Mouse (Mus musculus) layer of hippocampus, postnatal 36 days (tissue): ENCODE data around the gene Nrn1. TPM values are rescaled to one million over a fixed set of nuclear protein-coding genes. Genes with fewer than 3 reads are reported as not detected.
A peak's percentile ranks its signal among the peaks of the same experiment; 100 is the strongest.

Experiments
- DNase-seq, 2 experiments: peaks; one replicate each; pipeline ENCODE4 v3.0.0; 2022
- total RNA-seq, 2 experiments: library from RNA; stranded (reverse); gene quantifications; 2 replicates each; pipeline ENCODE4 v1.2.3; 2021

Gene Nrn1
- 100 to 1,000 TPM; 285 to 286 TPM for total RNA-seq

DNA sequence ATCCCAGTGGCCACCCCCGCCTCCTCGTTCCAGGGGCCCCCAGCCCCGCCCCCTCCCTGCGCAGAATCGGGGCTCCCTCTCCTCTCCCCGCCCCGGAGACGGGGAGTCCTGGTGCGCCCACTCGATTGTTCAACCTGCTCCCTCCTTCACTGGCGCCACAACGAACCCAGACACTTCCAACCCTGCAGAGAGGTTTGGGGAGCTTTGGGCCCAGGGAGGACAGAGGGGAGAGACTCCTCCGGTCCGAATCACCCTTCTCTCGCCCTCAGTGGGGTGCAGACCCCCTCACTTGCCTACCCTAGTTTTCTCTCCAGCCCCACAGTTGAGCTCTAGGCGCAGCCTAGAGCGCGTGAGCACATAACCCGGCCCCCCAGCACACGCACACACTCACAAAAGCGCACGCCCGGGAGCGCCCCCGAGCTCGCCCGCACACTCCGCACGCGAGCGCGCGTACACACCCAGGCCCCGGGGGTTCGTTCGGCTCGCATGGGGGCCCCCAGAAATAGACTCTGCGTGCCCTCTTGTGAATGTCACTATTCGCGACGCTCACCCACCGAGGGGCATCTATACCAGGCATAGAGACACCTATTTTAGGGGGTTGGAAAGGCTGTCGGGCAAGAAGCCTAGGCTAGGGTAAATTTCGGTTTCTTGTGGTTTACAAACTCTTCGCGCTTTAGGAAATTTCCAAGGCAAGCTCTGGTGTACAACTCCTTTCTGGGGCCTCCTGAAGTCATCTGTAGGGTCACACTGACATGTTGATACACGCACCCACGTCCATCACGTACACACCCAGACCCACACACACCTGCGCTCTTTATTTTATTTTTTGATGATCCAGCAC, at the start of gene Nrn1:
Gene Nrn1 (minus strand): TSS at position 401 of the 841 bp plus-strand sequence.
- peak; percentile 60 to 66 for DNase-seq

DNA sequence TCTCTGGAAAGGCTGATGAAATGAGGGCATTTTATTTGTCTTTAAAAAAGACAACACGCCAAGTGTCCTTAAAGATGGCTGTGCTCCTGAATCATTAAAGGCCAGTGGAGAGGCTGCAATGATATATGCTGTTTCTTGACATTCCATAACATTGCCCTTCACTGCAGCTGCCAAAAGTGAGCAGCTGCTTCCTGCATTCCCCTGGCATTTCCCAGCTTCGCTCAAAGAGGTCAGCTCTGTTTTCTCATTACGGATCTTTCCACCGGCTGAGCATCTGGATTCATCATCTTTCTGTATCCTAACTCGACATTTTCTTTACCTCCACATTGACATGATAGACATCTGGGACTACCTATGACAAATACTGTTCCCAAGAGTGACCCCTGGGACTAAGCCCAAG, 44.7 kb upstream of the Nrn1 start:
- no peak for DNase-seq

DNA sequence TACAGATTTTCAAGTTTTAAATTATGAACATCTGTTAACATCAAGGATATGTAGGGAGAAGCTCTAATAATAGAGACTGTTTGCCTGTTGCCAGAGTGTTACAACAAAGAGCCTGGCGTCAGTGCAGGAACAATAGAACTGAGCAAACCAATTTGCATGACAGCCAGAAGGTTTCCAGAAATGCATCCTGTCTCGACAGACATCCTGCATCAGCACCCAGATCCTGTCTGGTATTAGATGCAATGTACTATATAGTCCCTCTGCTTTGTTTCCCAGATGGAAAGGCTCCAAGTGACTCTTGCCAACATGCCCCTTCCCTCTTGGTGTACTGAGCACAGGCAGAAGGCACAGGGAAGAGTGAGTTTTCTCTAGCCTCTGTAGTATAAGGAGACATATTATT, 31.9 kb upstream of the Nrn1 start:
- peak; percentile 17 to 29 for DNase-seq

DNA sequence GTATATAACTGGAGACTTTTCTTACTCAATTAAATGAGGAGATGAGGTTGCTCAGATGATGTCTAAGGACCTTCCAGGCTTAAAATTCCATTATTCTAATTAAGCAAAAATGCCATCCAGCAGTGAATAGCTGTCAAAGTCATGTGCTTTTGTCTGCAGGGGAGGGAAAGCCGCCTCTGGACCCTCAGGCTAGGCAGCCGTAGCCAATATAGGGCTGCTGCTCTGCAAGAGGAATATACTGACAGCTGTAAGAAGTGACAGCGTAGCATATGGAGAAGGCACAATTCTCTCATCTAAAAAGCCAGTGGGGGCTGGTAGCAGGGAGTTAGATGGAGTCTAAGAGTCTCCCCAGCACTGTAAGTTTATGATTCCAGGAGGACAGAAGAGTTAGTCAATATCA, 16.9 kb upstream of the Nrn1 start:
- DNase-seq, result no peak

GRCm38 (mm10) chr13:36750056-36750455, 15.1 kb upstream of the Nrn1 start:
- no peak for DNase-seq

DNA sequence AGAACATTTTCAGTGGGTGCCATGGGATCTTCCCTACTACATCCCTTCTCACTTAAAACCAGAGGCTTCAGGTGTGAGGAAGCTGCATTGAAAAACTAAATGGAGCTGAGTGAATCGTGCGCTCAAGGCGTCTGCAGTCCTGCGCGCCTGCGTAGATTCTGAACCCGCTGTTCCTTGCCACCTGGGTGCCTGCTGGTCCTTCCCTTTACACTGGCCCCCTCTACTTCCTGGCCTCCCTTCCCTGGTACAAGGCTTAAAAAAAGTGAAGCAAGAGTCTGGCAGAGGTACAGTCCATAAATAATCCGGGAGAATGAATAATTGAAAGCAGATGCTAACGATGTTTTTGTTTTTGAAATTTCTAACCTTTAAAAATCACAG, 1.7 kb upstream of the Nrn1 start:
- DNase-seq, result peak in 1 of 2 experiments; percentile 35

- peak; percentile 67 to 70 for DNase-seq
These were observed 1.1 kb upstream of the Nrn1 start for GRCm38 (mm10) chr13:36735901-36736618.

- peak in 1 of 2 experiments; percentile 37 for DNase-seq
These were observed 791 bp downstream of the Nrn1 start for GRCm38 (mm10) chr13:36733989-36734690.

DNA sequence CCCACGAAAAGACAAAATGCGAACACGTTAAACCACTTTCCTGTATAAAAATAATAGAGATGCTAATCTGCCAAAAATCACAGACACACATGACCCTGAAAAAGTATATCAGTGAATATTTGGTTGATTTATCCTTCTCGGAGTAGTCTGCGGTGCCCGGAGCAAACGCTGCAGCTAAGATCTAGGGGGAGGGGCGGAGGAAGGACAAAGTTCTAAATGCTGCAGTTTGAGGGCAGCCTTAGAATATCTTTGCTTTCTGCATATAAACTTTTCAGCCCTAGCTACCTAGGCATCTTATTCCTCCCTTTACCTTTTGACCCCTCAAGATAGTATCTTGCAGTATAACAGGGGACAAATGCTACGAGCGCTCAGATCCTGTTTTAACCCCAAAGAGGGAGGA, 1.4 kb downstream of the Nrn1 start:
- no peak for DNase-seq

DNA sequence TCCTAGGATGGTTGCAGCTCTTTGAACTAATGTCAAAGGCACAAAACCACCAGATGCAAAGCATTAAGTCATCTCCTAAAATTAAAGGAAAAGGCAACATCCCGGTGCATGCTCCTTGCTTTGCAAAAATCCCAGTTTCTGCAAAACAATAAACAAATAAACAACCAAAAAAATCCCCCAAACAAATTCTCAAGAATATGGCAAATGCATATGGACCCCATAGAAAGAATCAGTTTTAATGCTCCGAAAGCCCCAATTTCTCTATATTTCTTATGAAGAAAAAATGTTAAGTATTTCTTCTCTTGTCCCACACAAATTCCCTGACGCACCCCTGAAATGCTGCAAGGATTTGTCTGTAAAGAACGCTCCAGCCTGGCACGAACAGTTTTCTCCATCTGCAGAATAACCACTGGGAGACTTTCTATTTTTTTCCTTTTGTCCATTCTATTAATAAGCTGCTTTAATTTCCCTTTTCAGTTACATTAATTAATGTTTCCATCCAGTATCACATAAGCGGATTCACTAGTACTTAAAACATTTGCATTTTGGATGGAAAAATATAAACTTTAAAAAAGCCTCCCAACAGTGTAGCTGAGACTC, 1.9 kb downstream of the Nrn1 start:
- no peak for DNase-seq

GRCm38 (mm10) chr13:36731931-36732461, 2.9 kb downstream of the Nrn1 start:
- DNase-seq, result peak; percentile 41 to 61

DNA sequence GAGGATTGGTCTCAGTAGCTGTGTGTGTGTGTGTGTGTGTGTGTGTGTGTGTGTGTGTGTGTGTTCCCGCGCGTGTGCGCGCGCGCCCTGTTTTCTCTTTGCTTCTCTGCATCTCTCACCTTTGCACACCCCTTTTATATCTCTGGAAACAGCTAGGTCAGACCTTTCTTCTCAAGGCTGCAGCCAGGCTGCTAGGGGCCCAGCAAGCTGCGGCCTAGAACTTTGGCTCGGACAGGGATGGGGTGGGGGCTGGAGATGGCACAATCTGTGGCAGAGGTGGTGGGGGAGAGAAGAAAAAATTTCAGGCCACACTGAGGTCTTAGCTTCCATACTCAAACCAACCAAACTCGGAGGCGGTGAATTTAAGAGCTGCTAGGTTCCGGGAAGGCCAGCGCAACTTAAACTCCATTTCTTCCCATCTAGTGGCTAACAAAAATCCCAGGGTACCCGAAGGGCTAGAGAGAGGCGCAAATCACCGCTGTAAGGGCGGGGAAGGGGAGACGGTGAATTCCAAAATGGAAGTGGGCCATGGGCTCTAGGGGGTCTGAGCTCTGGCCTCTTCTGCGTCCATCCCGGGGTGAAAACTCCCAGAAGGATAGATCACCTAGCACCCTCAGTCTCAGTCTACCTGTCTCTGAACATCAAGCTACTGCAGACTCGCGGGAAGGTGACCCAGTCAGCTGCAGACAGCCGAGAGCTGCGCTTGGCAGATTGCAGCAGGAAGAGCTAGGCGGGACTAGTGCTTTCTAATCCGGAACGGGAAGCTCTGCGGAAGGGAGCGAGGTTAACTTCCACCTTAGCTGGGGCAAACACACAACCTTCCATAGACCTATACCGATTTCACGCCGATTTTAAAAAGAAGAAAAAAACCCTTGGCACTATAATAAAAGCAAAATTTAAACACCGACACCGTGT, 3.7 kb downstream of the Nrn1 start:
- DNase-seq, result peak; percentile 48 to 61

GRCm38 (mm10) chr13:36730341-36730761, 4.6 kb downstream of the Nrn1 start:
- no peak for DNase-seq

GRCm38 (mm10) chr13:36729731-36730340, 5.1 kb downstream of the Nrn1 start:
- no peak for DNase-seq

GRCm38 (mm10) chr13:36728509-36728908, 6.4 kb downstream of the Nrn1 start:
- no peak for DNase-seq

GRCm38 (mm10) chr13:36727779-36728470, 7.0 kb downstream of the Nrn1 start:
- DNase-seq, result no peak

GRCm38 (mm10) chr13:36726951-36727778, 7.8 kb downstream of the Nrn1 start:
- peak; percentile 66 to 72 for DNase-seq

DNA sequence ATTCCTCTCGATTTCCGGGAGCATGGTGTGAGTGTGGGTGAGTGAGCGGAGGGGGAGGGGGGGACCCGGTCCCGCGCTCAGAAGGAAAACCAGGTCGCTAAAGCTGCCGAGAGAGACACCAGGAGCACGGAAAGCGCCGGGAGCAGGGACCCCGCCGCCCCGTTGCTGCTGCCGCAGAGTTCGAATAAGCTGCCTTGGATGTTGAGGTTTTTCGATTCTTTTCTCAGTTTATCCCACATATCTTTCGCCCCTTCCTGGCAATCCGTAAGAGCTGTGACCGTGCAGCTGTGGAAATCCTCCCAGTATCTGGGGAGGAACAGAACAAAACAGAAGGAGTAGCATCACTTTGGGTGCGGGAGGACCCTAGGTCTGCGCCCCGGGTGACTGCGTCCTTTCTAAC, 8.4 kb downstream of the Nrn1 start:
- DNase-seq, result peak; percentile 35 to 47

DNA sequence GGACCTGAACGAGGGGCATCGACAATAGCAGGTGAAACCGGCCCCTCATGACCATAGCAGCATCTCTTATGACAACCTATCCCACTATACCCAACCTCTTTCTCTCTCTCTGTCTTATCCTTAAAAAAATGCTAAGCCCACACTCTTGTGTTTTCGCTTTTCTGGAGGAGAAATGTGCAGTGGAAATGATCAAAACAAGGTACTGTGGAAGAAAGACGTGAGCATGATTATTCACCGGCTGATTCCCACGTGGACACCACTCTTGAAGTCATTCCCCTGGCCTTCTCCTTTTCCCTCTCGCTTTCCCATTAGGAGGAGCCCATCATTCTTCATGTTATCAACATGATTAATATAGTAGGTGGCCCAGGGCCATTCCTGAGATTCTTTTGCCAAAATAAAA, 9.1 kb downstream of the Nrn1 start:
- DNase-seq, result no peak
